Mouse (Mus musculus): ENCODE measurements at regions not wholly inside any gene's neighbourhood (a gene's known extent, or its start where the extent isn't known, plus 50 kb on each side); places are given as distances from the start of the nearest gene placed in this dataset.

DNA sequence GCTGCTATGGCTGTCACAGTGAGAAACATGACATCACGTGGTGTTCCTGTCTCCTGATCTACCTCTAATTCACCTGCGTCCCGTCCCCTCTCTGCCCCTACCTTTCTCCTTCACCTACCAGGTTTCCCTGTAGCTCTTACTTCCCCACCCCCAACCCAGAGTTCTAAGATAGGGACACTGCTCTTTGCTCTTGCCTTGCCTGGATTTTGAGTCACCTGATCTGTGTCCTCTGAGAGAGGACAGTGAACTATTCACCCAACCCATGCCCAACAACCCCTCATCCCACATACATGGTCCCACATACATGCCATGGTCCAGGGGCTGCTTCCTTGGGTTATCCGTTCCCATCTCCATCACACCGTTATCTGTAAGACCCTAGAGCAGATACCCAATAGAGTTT lies 288.6 kb downstream of the Cog6 start:
- in situ Hi-C loops (cut with MboI; ENCODE audit: unreplicated experiment in 2 of 2), result no loop called here

DNA sequence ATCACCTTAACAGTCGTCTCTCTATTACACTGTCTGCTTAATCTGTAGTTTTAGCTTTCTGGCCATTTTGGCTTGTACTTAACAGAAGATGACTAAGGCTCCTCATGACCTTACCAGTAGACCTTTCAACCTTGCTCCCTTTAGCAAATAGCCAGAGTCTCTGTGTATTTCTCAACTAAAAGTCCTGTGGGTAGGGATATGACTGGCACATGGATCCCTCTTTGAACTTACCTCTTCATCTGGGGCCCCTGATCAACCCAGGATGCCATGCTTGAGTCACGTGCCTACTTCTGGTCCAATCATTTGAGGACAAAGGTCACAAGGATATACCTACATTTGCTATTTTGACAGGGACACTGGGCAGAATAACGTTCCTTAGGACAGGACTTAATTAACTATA lies 292.7 kb downstream of the Cog6 start:
- in situ Hi-C loops (cut with MboI; ENCODE audit: unreplicated experiment in 2 of 2), result no loop called here

- in situ Hi-C loops (cut with MboI; ENCODE audit: unreplicated experiment in 2 of 2), result no loop called here
Observed at GRCm38 (mm10) chr3:52722946-52723345, 294.1 kb downstream of the Cog6 start.

GRCm38 (mm10) chr3:52719181-52719580 lies 297.9 kb downstream of the Cog6 start:
- in situ Hi-C loops (cut with MboI; ENCODE audit: unreplicated experiment in 2 of 2), result no loop called here

- in situ Hi-C loops (cut with MboI; ENCODE audit: unreplicated experiment in 2 of 2), result no loop called here
Observed at GRCm38 (mm10) chr3:52717324-52717723, 299.7 kb downstream of the Cog6 start.

DNA sequence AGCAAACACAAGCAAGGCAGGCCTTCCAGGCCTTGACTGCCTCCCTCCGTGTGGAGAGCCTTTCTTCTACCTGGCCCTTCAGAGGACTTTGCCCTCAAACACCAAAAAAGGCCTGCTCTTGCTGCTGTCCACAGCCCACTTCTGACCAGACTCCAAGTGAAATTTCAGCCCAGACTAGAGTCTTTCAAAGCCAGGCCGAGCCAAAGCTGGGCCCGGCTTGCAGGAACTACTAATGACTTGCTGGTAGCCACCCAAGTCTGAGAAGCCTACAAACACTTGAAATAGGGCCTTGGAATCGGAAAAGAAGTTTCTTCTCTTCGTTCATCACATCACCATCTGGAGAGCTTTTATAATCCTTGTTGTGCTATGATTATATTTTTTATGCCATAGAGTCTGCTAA lies 304.9 kb downstream of the Cog6 start:
- in situ Hi-C loops (cut with MboI; ENCODE audit: unreplicated experiment in 2 of 2), result no loop called here

GRCm38 (mm10) chr3:52711133-52711532 lies 305.9 kb downstream of the Cog6 start:
- in situ Hi-C loops (cut with MboI; ENCODE audit: unreplicated experiment in 2 of 2), result no loop called here

DNA sequence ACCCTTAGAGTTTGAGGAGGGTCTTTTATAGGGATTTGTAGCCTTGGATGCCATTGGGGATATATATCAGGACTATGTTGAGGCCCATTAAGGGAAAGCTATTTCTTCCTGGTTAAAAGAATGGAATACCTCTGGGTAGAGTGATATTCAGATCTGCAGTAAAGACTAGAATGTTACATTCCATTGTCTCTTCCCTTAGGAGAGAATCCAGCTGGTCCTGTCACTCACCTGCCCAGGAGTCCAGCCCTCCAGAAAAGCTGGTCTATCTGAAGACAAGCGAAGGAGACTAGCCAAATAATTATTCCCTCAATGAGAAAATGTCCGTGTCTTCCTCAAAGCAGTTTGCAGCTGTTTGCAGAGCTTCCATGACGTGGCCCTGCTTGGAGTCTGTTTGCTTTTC lies 308.3 kb downstream of the Cog6 start:
- in situ Hi-C loops (cut with MboI; ENCODE audit: unreplicated experiment in 2 of 2), result no loop called here

- in situ Hi-C loops (cut with MboI; ENCODE audit: unreplicated experiment in 2 of 2), result no loop called here
Observed at GRCm38 (mm10) chr3:52708301-52708700, 308.7 kb downstream of the Cog6 start.

DNA sequence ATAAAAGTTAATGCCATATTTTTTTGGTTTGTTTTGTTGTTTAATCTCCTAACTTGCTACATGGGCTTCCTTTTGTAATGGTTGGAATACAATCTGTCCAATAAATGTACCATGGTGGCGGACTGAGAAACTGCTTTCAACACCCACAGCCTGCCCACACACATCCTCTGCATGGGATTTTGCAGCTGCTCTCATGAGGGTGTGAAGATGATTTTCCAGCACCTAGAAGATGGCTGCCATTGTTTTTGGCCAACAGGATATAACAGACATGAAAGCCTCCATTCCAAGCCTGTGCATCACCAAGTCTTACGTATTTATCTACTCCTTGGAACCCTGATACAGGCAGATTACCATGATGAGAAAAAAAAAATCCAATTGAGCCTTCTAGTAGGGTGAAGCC lies 310.4 kb downstream of the Cog6 start:
- in situ Hi-C loops (cut with MboI; ENCODE audit: unreplicated experiment in 2 of 2), result no loop called here

DNA sequence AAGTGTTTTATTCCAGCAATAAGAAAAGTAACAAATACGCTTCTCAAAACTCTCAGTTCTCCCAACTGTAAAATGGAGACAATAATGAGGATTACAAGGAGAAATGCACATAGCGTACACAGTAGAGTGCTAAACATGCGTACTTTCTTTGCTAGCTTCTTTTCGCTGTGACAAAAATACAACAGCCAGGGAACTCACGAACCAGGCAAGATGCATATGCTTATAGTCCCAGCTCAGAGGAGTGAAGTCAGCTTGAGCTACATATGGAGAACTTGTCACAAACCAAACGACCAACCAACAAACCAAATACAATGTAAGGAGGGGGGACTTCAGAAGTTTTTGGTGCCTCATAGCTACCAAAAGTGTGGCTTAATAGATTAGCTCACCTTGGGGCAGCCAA lies 313.3 kb downstream of the Cog6 start:
- in situ Hi-C loops (cut with MboI; ENCODE audit: unreplicated experiment in 2 of 2), result no loop called here

DNA sequence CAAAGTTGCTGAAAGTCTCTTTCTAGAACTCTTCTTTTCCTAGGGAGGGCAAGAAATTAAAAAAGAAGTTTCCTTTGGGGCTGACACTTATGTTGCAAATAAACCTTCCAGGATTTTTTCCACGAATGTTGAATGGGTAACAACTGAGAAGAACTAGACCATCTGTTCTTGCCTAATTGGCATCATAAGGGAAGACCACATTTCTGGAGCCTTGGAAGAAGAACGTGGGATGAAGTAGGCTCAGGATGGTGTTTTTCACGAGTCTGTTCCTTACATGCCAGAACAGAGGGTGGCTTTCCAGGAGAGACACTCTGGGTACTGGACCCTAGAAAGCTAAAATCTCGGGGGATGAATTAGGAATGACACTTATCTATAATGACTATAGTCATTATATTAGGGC lies 314.1 kb downstream of the Cog6 start:
- in situ Hi-C loops (cut with MboI; ENCODE audit: unreplicated experiment in 2 of 2), result no loop called here

DNA sequence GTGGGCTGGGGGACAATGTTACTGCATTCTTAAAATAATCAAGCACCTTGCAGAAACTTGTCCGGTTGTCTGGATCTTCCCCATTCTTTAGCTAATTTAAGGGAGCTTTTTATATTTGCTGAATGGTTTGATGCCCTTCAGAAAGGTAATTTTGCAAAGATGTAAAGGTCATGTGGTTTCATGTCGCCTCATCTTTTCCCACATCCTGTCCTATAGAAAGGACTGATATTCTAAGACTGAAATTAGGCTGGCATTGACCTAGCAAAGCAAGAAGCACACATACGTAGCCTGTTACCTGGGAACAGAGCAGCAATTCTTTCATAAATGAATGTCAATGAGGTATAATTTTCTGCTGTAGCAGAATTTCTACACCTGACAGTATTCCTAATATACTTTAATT lies 315.4 kb downstream of the Cog6 start:
- in situ Hi-C loops (cut with MboI; ENCODE audit: unreplicated experiment in 2 of 2), result no loop called here

DNA sequence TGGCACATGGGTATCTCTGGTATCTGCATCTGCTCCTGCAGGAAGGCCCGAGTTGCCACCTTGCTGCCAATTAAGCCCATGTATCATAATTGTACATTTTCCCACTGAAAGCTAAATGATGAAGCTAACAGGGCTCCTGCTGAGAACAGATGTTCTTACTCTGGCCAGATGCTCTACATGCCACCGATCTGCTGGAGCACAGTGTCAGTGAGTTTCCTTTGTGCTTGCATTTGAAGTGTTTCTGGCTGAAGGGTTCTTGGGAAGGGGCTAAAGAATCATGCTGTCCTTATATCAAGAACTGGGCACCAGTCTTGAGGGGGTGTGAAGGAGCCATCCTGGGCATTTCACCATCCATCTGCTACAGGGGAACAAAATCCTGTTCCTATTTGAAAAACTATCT lies 323.2 kb downstream of the Cog6 start:
- in situ Hi-C loops (cut with MboI; ENCODE audit: unreplicated experiment in 2 of 2), result no loop called here

DNA sequence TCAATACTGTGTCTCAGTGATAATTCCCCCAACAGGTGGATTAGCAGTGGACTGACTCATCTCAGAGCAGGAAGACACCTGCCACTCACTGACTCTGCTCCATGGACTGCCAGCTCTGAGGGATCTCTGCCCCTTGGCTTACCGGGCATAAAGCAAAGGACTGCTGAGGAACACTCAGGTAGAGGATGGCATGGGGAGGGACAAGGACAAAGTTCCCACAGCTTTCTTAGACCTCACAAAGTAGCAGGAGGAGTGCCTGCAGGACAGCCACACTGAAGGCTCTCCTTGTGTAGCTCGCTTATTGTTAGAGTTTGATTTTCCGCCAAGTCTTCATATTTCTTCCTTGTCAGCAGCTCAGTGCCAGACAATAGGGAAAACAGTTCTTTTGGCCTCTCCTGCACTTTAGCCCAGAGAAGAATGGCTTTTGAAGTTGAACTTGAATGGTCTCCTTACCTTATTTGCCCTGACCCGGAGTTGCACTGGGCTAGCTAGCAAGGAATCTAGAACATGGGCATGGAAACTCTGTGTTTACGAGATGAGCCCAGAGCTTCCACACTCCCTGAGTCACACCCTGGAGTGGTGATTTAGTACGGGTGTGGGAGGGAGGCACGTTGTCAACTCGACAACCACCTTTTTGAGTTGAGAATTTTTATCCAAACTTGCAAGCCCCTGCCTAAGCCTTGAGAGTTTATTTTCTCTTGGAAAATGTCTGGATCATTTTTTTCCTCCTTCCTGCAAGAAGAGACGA lies 331.4 kb downstream of the Cog6 start:
- in situ Hi-C loops (cut with MboI; ENCODE audit: unreplicated experiment in 2 of 2), result no loop called here

DNA sequence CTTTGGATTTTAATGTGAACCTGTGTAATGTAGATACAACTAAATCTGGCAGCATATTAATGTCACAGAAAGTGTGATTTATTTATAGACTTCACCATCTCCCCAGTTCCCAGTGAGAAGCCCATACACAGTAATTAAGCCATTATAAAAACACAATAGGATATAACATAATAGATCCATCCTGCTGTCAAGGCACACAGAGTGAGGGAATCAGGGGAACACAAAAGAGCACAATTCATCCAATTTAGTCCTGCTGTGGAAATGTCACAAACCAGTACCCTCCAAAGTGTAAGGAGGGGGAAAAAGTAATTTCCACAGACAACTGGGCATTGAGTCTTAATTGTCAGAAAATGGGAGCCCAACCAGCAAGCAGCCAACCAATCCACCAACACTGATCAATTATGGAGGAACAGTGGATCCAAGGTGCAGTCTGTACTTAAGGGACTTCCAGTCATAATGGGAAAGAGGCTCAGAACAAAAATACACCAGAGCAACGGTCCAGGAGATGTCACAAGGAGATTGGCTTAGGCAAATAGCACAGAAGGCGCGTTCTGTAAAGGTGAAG lies 336.1 kb downstream of the Cog6 start:
- in situ Hi-C loops (cut with MboI; ENCODE audit: unreplicated experiment in 2 of 2), result no loop called here

- in situ Hi-C loops (cut with MboI; ENCODE audit: unreplicated experiment in 2 of 2), result no loop called here
Observed at GRCm38 (mm10) chr3:52676886-52677670, 340.0 kb downstream of the Cog6 start.

DNA sequence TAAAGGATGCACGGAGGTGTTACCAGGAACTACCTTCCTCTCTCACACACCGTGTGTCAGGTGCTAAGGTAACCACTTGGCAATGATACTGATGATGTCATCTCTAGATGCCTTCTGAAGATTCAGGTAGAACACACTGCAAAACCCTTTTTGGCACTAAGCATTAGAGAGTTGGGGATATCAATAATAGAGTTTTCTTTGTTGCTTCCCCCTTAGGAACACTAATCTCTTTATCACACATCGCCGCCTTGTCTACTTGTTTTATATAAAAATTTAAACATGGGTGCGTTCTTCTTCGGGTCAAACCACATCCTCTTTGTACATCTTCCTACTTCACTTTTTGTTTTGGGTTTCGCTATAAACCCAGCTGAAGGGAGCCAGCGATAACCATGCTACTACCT lies 346.4 kb downstream of the Cog6 start:
- in situ Hi-C loops (cut with MboI; ENCODE audit: unreplicated experiment in 2 of 2), result no loop called here

- in situ Hi-C loops (cut with MboI; ENCODE audit: unreplicated experiment in 2 of 2), result no loop called here
Observed at GRCm38 (mm10) chr3:52663161-52663602, 353.9 kb downstream of the Cog6 start.

GRCm38 (mm10) chr3:52662164-52662908 lies 354.7 kb downstream of the Cog6 start:
- in situ Hi-C loops (cut with MboI; ENCODE audit: unreplicated experiment in 2 of 2), result no loop called here

- in situ Hi-C loops (cut with MboI; ENCODE audit: unreplicated experiment in 2 of 2), result no loop called here
Observed at GRCm38 (mm10) chr3:52653006-52653405, 364.0 kb downstream of the Cog6 start.
